Mouse (Mus musculus) cerebellum, adult 2 months (tissue): Measurements from ENCODE around the gene Naa15. TPM values are rescaled to one million over a fixed set of nuclear protein-coding genes. Genes with fewer than 3 reads are reported as not detected.

Source experiments
- DNase-seq, 2 experiments: peaks; one replicate each; pipeline ENCODE4 v3.0.0; 2021
- H3K27ac ChIP-seq: fragments of 200-500 bp; 2 replicates; pipeline ENCODE4 v1.5.1; 2012; ENCODE audit warnings: low read length, control low read depth, inconsistent platforms; ENCODE audit not compliant: insufficient read depth
- H3K27me3 ChIP-seq: fragments of 200-500 bp; 2 replicates; pipeline ENCODE4 v1.6.1; 2012; ENCODE audit warnings: inconsistent platforms, mild to moderate bottlenecking, low read length, moderate library complexity; ENCODE audit not compliant: control insufficient read depth, insufficient read depth
- H3K4me1 ChIP-seq: fragments of 200-500 bp; 2 replicates; pipeline ENCODE4 v1.6.1; 2011; ENCODE audit warnings: low read length; ENCODE audit not compliant: control insufficient read depth, insufficient read depth
- H3K4me3 ChIP-seq: fragments of 200-500 bp; replicated peaks from 2 replicates; pipeline ENCODE3; 2011; ENCODE audit warnings: mild to moderate bottlenecking, low read depth, low read length, control low read depth; ENCODE audit not compliant: insufficient read depth
- CTCF ChIP-seq: fragments of 200-500 bp; IDR thresholded peaks from 2 replicates; pipeline ENCODE4 v1.5.1; 2011; ENCODE audit warnings: low read depth, mild to moderate bottlenecking, control low read depth, low read length, moderate library complexity, borderline replicate concordance; ENCODE audit not compliant: insufficient read depth
- POLR2A ChIP-seq: fragments of 200-500 bp; IDR thresholded peaks from 2 replicates; pipeline ENCODE4 v1.6.1; 2011; ENCODE audit warnings: low read length, control low read depth, borderline replicate concordance; ENCODE audit not compliant: insufficient read depth
- WGBS: fragments of 180-500 bp; shearing (Covaris S2); methylation state at CpG from one replicate; pipeline ENCODE4 v1.1.7; 2018; 5-methylcytosine and 5-hydroxymethylcytosine counted together
- polyA plus RNA-seq: library from polyadenylated mRNA; depleted of rRNA; stranded (reverse); fragments of >200 nt; gene quantifications from 2 replicates; pipeline ENCODE4 v1.2.3, GENCODE M21; 2012; rRNA removed

Naa15 gene
- polyA plus RNA-seq, 1 experiment: 22.9 TPM

GRCm38 (mm10) chr3:51525186-51525785 is 110.3 kb downstream of the Naa15 start:
- peak; percentile 56 to 70 for DNase-seq
- Histone ChIP-seq H3K27ac (peak overlapping the region; percentile 12; the same call in 1 of the 2 replicates), H3K27me3 (no peaks in the 10 kb centered on the region), H3K4me1 (peaks cover 25% of the 10 kb centered on the region), H3K4me3 (no peak overlapping the region)
- no peak for TF ChIP-seq CTCF
- TF ChIP-seq POLR2A: no peak
- WGBS: 34% methylated on average over 16 of the region's 16 CpGs

Other genes with a start within 250 kb of the Naa15 start
- gene Noct, start 190.7 kb upstream of the Naa15 start, polyA plus RNA-seq: 27.8 and 31.3 TPM in 2 replicates
- 38.8 and 39.1 TPM in 2 replicates for gene Elf2, start 74.5 kb upstream of the Naa15 start, polyA plus RNA-seq
- 1.6 and 2.0 TPM in 2 replicates for gene Mgarp, start 18.4 kb upstream of the Naa15 start, polyA plus RNA-seq
- gene Ndufc1, start 6.2 kb upstream of the Naa15 start, polyA plus RNA-seq: 538 and 547 TPM in 2 replicates
- 25.7 and 28.7 TPM in 2 replicates for gene Rab33b, start 68.8 kb downstream of the Naa15 start, polyA plus RNA-seq
- 83.0 and 96.5 TPM in 2 replicates for gene Setd7, start 145.7 kb downstream of the Naa15 start, polyA plus RNA-seq
- gene Mgst2, start 245.2 kb downstream of the Naa15 start, polyA plus RNA-seq: 0.17 and 0.34 TPM in 2 replicates